Mouse (Mus musculus): ENCODE results near the gene Mdfi.

Gene Mdfi

GRCm38 (mm10) chr17:47766407-47767043 lies 68.0 kb downstream of the Mdfi start:
- no peak for DNase-seq (ENCODE audit: inconsistent ontology term)

- DNase-seq (ENCODE audit: inconsistent ontology term): no peak
These were observed 68.5 kb downstream of the Mdfi start for GRCm38 (mm10) chr17:47765986-47766385.
